Mouse (Mus musculus): ENCODE results near the gene Cox8b.

- TF ChIP-seq POLR2A (IDR thresholded peaks at IDR 0.05; ENCODE audit: control insufficient read depth, extremely low read depth, insufficient read depth, low read length, poor library complexity) (no peak), CTCF (IDR thresholded peaks at IDR 0.05; ENCODE audit: borderline replicate concordance, control insufficient read depth, extremely low read depth, insufficient read depth, low read length, poor library complexity) (no peak)
Observed at GRCm38 (mm10) chr7:140877364-140877763, 22.9 kb downstream of the Cox8b start.

Measured in thymus, adult 2 months (tissue).